Mouse (Mus musculus) urinary bladder, postnatal 36 days (tissue): Measurements from ENCODE around the gene Gm8677.
"Not testable (repeated sequence)": the region's sequence is repeated elsewhere in the genome, so short reads cannot be mapped to it uniquely, and the experiment has no call there.

Experiments
- DNase-seq, 2 experiments: peaks; one replicate each; pipeline ENCODE4 v3.0.0; 2022; ENCODE audit warnings: low spot score in 2 of 2, mixed read lengths in 1 of 2

Gm8677 gene

DNA sequence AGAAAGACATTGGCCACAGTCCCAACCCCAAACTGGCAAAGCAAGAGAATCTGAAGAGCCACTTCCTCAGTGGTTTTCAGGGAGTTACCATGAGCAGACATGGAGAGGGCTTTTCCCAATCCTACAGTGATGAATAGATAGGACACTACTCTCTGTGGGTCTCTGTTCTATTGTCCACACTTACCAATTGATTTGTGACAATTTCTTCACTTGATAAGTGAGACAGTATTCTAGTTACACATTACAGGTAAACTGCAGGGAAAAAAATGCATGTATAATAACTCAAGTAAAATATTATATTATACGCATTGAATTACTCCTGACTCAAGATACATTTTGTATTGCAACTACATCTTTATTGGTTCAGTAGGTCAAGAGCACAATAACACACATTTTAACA lies at the start of gene Gm8677:
Gene Gm8677, minus strand, starts transcription at position 101 of the 400 bp plus-strand sequence.
- DNase-seq: not testable (repeated sequence)

DNA sequence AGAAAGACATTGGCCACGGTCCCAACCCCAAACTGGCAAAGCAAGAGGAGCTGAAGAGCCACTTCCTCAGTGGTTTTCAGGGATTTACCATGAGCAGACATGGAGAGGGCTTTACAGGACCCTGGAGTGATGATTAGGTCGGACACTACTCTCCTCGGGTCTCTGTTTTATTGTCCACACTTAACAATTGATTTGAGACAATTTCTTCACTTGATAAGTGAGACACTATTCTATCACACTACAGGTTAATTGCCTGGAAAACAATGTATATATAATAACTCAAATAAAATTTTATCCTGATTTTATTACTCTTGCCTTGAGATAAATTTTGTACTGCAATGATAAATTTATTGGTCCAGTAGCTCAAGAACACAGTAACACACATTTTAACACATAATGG lies 30.6 kb upstream of the Gm8677 start, which contains the start of gene Gm4201:
Gene Gm4201, minus strand, starts transcription at position 101 of the 400 bp plus-strand sequence.
- DNase-seq: not testable (repeated sequence)

DNA sequence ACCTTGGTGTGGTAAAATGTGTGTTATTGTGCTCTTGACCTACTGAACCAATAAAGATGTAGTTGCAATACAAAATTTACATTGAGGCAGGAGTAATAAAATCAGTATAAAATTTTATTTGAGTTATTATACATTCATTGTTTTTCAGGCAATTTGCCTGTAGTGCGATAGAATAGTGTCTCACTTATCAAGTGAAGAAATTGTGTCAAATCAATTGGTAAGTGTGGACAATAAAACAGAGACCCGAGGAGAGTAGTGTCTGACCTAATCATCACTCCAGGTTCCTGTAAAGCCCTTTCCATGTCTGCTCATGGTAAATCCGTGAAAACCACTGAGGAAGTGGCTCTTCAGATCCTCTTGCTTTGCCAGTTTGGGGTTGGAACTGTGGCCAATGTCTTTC lies 12.0 kb downstream of the Gm8677 start, which contains the start of gene Vmn1r152:
Gene Vmn1r152, plus strand, starts transcription at position 301 of the 400 bp plus-strand sequence.
- DNase-seq: not testable (repeated sequence)

DNA sequence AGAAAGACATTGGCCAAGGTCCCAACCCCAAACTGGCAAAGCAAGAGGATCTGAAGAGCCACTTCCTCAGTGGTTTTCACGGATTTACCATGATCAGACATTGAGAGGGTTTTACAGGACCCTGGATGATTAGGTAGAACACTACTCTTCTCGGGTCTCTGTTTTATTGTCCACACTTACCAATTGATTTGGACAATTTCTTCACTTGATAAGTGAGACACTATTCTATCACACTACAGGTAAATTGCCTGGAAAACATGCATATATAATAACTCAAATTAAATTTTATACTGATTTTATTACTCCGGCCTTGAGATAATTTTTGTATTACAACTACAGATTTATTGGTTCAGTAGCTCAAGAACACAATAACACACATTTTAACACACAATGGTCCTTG lies 35.1 kb downstream of the Gm8677 start, which contains the start of gene Vmn1r151:
Gene Vmn1r151, minus strand, starts transcription at position 101 of the 400 bp plus-strand sequence.
- DNase-seq: not testable (repeated sequence)
